Mouse (Mus musculus) bone marrow, adult 2 months (tissue): ENCODE measurements around the gene Ctsa.

ENCODE experiments used
- CTCF ChIP-seq: fragments of 200-500 bp; IDR thresholded peaks from 2 replicates; pipeline ENCODE4 v1.5.1; 2011; ENCODE audit warnings: low read length, control low read depth; ENCODE audit not compliant: control insufficient read depth, insufficient read depth
- POLR2A ChIP-seq: fragments of 200-500 bp; IDR thresholded peaks from 2 replicates; pipeline ENCODE4 v1.6.1; 2011; ENCODE audit warnings: low read depth, mild to moderate bottlenecking, control low read depth, low read length, borderline replicate concordance; ENCODE audit not compliant: control insufficient read depth

DNA sequence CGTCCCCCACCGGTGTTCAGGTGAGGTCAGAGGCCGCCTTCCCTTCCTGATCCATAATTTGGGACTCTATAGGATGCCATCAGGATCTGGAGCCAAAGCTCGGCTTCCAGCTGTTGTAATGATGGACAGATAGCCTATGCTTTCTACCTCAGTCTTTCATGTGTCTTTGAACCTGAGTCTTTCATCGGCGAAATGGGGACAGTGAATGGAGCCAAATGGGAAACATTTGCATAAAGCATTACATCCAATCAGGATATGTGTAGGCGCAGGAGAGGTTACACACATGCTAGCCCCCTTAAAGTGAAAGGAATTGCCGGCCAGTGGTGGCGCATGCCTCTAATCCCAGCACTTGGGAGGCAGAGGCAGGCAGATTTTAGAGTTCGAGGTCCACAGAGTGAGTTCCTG lies 9.5 kb upstream of the Ctsa start:
- TF ChIP-seq POLR2A (no peak), CTCF (no peak)
